Mouse (Mus musculus) midbrain, embryonic 15.5 days (tissue): ENCODE results near the gene Mt1. TPM values are rescaled to one million over a fixed set of nuclear protein-coding genes. Genes with fewer than 3 reads are reported as not detected.

Source experiments
- ATAC-seq: fragments of 200-750 bp; cut with Nextera tagmentation; replicated peaks from 2 replicates; pipeline ENCODE4 v1.8.0; 2017; ENCODE audit warnings: moderate TSS enrichment
- H3K27ac ChIP-seq: fragments of 300-500 bp; sonication (generic); 2 replicates; pipeline ENCODE4 v1.5.1; 2015; ENCODE audit warnings: mild to moderate bottlenecking, inconsistent platforms
- H3K27me3 ChIP-seq: fragments of 300-500 bp; sonication (generic); replicated peaks from 2 replicates; pipeline ENCODE4 v1.6.1; 2015; ENCODE audit warnings: inconsistent platforms
- H3K36me3 ChIP-seq: fragments of 300-500 bp; sonication (generic); replicated peaks from 2 replicates; pipeline ENCODE4 v1.6.1; 2015; ENCODE audit warnings: inconsistent platforms
- H3K4me1 ChIP-seq: fragments of 300-500 bp; sonication (generic); 2 replicates; pipeline ENCODE4 v1.6.1; 2015; ENCODE audit warnings: inconsistent platforms
- H3K4me2 ChIP-seq: fragments of 300-500 bp; sonication (generic); 2 replicates; pipeline ENCODE4 v1.6.1; 2015; ENCODE audit warnings: inconsistent platforms, mild to moderate bottlenecking, moderate library complexity
- H3K4me3 ChIP-seq: fragments of 300-500 bp; sonication (generic); 2 replicates; pipeline ENCODE4 v1.5.1; 2015; ENCODE audit warnings: mild to moderate bottlenecking, inconsistent platforms
- H3K9ac ChIP-seq: fragments of 300-500 bp; sonication (generic); 2 replicates; pipeline ENCODE4 v1.6.1; 2015; ENCODE audit warnings: mild to moderate bottlenecking, inconsistent platforms
- H3K9me3 ChIP-seq: fragments of 300-500 bp; sonication (generic); 2 replicates; pipeline ENCODE4 v1.6.1; 2016; ENCODE audit warnings: inconsistent platforms
- WGBS: fragments of 180-500 bp; shearing (Covaris S2); methylation state at CpG from one replicate; pipeline ENCODE4 v1.1.7; 2015; ENCODE audit warnings: mixed read lengths; 5-methylcytosine and 5-hydroxymethylcytosine counted together
- polyA plus RNA-seq: library from polyadenylated mRNA; unstranded; fragments of >200 nt; fragmentation: Nextera tagmentation; extraction: Ambion mirVana; gene quantifications from 2 replicates; pipeline ENCODE4 v1.2.1, GENCODE M21; 2015

Gene Mt1
- polyA plus RNA-seq, 1 experiment from 2014 or later: 61.7 TPM

- under 1% methylated on average over 68 of the region's 68 CpGs for WGBS
- H3K27me3 ChIP-seq: no peaks in the 10 kb centered on the region; the same call in 1 of the 2 replicates
- H3K4me1 ChIP-seq: peaks cover 23% of the 10 kb centered on the region
- peak within 1 kb of the TSS; percentile 97 for H3K4me3 ChIP-seq
- no peaks in the 10 kb centered on the region for H3K9me3 ChIP-seq
- H3K36me3 ChIP-seq: no peaks in the 10 kb centered on the region
- H3K4me2 ChIP-seq: peak within 1 kb of the TSS; percentile 90
- peak within 1 kb of the TSS; percentile 88 for H3K9ac ChIP-seq
- peak within 1 kb of the TSS; percentile 80 for H3K27ac ChIP-seq
- ATAC-seq: peak; percentile 96
Measured at GRCm38 (mm10) chr8:94214252-94215173, 35.6 kb downstream of the Mt1 start, which contains the start of gene Nup93. TSS of gene Nup93 (plus strand) at chr8:94214564.

- WGBS: 91% methylated on average over 7 of the region's 7 CpGs
- H3K27me3 ChIP-seq: no peaks in the 10 kb centered on the region
- peaks cover 4% of the 10 kb centered on the region; the same call in 1 of the 2 replicates for H3K36me3 ChIP-seq
- no peak overlapping the region for H3K9ac ChIP-seq
- no peak for ATAC-seq
- H3K4me2 ChIP-seq: no peak overlapping the region
- H3K27ac ChIP-seq: no peak overlapping the region
- H3K4me3 ChIP-seq: no peak overlapping the region
- no peaks in the 10 kb centered on the region for H3K4me1 ChIP-seq
- no peaks in the 10 kb centered on the region for H3K9me3 ChIP-seq
Measured at GRCm38 (mm10) chr8:94227381-94227939, 48.6 kb downstream of the Mt1 start.

Other genes starting within 250 kb of the Mt1 start
- gene Amfr, start 166.2 kb upstream of the Mt1 start, polyA plus RNA-seq: 74.9 and 79.0 TPM in 2 replicates
- 85.8 and 86.7 TPM in 2 replicates for gene Nudt21, start 142.1 kb upstream of the Mt1 start, polyA plus RNA-seq
- 14.7 and 21.6 TPM in 2 replicates for gene Ogfod1, start 141.9 kb upstream of the Mt1 start, polyA plus RNA-seq
- gene Bbs2, start 80.2 kb upstream of the Mt1 start, polyA plus RNA-seq: 25.0 and 26.9 TPM in 2 replicates
- gene Mt4, start 41.9 kb upstream of the Mt1 start, polyA plus RNA-seq: not detected in 2 replicates
- gene Mt3, start 26.5 kb upstream of the Mt1 start, polyA plus RNA-seq: 158 and 189 TPM in 2 replicates
- 13.9 and 16.5 TPM in 2 replicates for gene Mt2, start 6.4 kb upstream of the Mt1 start, polyA plus RNA-seq
- 61.1 and 63.4 TPM in 2 replicates for gene Nup93, start 35.5 kb downstream of the Mt1 start, polyA plus RNA-seq
- 0.05 and 0.06 TPM in 2 replicates for gene Slc12a3, start 150.1 kb downstream of the Mt1 start, polyA plus RNA-seq
- gene Herpud1, start 207.4 kb downstream of the Mt1 start, polyA plus RNA-seq: 69.3 and 76.4 TPM in 2 replicates